Mouse (Mus musculus) ES-E14 (cell line): Measurements from ENCODE around the gene Gm7980. TPM values are rescaled to one million over a fixed set of nuclear protein-coding genes. Genes with fewer than 3 reads are reported as not detected.
"Not testable (repeated sequence)": the region's sequence is repeated elsewhere in the genome, so short reads cannot be mapped to it uniquely, and the experiment has no call there.

Source experiments
- DNase-seq: peaks from one replicate; pipeline ENCODE4 v3.0.0-alpha.2; 2013; ENCODE audit warnings: low read depth, low spot score
- H3K27ac ChIP-seq: 2 replicates; pipeline ENCODE4 v1.5.1; 2012; ENCODE audit warnings: low read depth, mild to moderate bottlenecking, low read length, moderate library complexity, mixed read lengths; ENCODE audit not compliant: poor library complexity, insufficient read depth, severe bottlenecking
- H3K36me3 ChIP-seq: 2 replicates; pipeline ENCODE4 v1.6.1; 2012; ENCODE audit warnings: mild to moderate bottlenecking, low read length, moderate library complexity, mixed read lengths; ENCODE audit not compliant: control insufficient read depth, poor library complexity, insufficient read depth, severe bottlenecking
- H3K4me1 ChIP-seq, 2 experiments: fragments of 150-350 bp in 1 of 2; sonication (generic) in 1 of 2; 2 replicates each; pipeline ENCODE4 v1.6.1; 2012; ENCODE audit warnings: low read length in 2 of 2, mild to moderate bottlenecking in 1 of 2, mixed read lengths in 1 of 2; ENCODE audit not compliant: control insufficient read depth in 2 of 2, insufficient read depth in 2 of 2, poor library complexity in 1 of 2
- H3K4me3 ChIP-seq, 2 experiments: fragments of 150-350 bp in 1 of 2; sonication (generic) in 1 of 2; 2 replicates each; pipeline ENCODE4 v1.5.1; 2012; ENCODE audit warnings: low read length in 2 of 2, low read depth in 1 of 2, mild to moderate bottlenecking in 1 of 2, mixed read lengths in 1 of 2; ENCODE audit not compliant: insufficient read depth in 1 of 2, poor library complexity in 1 of 2, severe bottlenecking in 1 of 2
- H3K9ac ChIP-seq: 2 replicates; pipeline ENCODE4 v1.6.1; 2012; ENCODE audit warnings: low read depth, mild to moderate bottlenecking, low read length, mixed read lengths; ENCODE audit not compliant: poor library complexity, insufficient read depth, severe bottlenecking
- H3K9me3 ChIP-seq: fragments of 150-350 bp; sonication (generic); 2 replicates; pipeline ENCODE4 v1.6.1; 2012; ENCODE audit warnings: low read depth, mild to moderate bottlenecking, low read length; ENCODE audit not compliant: control insufficient read depth, insufficient read depth
- in situ Hi-C, 2 experiments: fragments of 600-800 bp; cut with MboI; formaldehyde crosslinking; loops; one replicate each; pipeline ENCODE4 v1.15.1; 2025; ENCODE audit warnings: low sequenced_read_pairs in 2 of 2, inconsistent platforms in 1 of 2; ENCODE audit not compliant: unreplicated experiment in 2 of 2
- total RNA-seq: library from RNA; depleted of rRNA; stranded (reverse); fragments of 300-350 nt; gene quantifications from 2 replicates; pipeline ENCODE4 v1.2.3, GENCODE M21; 2012; rRNA removed

Gm7980 gene
- total RNA-seq: not detected in 2 replicates

DNA sequence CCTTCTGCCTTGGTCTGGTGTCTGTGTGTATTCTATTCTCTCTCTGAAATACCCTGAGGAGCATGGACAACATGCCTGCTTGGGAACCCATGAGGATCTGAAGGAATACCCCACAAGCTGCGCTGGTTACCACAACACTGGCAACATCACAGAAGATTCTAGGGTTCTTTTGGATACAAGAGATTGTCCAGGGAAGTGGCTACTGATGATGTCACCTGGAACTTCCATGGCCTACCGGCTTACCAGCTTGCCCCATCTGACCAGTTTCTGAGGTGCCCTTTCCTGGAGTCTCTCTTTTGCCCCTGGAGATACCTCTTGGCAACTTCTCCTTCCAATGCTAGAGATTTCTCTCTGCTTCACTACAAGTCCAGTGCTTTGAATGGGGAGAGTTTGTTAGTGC lies at the start of gene Gm7980:
Gene Gm7980, minus strand, starts transcription at position 101 of the 400 bp plus-strand sequence.
- not testable (repeated sequence) for H3K9ac ChIP-seq

DNA sequence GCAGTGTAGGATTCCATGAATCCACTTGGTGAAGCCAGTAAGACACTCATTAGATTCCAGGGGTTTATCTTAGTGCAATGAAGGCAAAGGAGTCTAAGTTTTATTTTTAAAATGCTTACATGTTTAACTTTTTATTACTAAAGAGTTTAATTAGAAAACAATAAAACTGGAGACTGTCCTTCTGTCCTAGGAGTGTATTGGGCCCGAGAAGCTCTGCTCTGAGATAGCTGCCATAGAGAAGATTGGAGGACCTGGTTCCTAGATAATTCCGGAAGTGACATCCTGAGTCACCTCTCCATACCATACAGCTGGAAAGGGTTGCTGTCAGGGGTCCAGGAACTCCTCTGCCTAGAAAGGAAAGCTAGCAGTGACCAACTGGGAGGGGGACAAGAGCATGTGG lies 36.6 kb upstream of the Gm7980 start, which contains the start of gene 1700024B05Rik:
Gene 1700024B05Rik, plus strand, starts transcription at position 301 of the 400 bp plus-strand sequence.
- H3K27ac ChIP-seq, H3K9me3 ChIP-seq, DNase-seq, in situ Hi-C loops, H3K4me1 ChIP-seq, H3K36me3 ChIP-seq, H3K9ac ChIP-seq, H3K4me3 ChIP-seq: not testable (repeated sequence)

More for the DNA sequence above, at the start of gene Gm7980:
- H3K27ac ChIP-seq, DNase-seq, H3K36me3 ChIP-seq, H3K4me3 ChIP-seq, in situ Hi-C loops, H3K9me3 ChIP-seq, H3K4me1 ChIP-seq: not testable (repeated sequence)

DNA sequence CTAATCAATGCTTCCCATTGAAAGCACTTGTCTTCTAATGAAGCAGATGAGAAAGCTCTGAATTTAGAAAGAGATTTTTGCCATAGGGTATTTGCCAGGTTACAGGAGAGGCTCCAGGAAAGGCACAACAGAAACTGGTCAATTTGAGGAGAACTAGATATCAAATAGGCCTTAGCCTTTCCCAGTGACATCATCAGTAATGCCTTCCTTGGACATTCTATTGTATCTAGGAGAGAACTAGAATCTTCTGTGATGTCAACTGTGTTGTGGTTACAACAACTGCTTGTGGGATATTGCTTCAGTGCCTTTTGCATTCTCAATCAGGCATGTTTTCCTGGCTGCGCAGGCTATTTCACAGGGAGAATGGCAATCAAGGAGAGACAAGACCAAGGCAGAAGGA lies 17.6 kb upstream of the Gm7980 start, which contains the start of gene 1700049E17Rik1:
Gene 1700049E17Rik1, plus strand, starts transcription at position 301 of the 400 bp plus-strand sequence.
- DNase-seq, H3K4me1 ChIP-seq, H3K36me3 ChIP-seq, in situ Hi-C loops, H3K9ac ChIP-seq, H3K27ac ChIP-seq, H3K4me3 ChIP-seq, H3K9me3 ChIP-seq: not testable (repeated sequence)

Other genes with a start within 250 kb of the Gm7980 start
- not detected in 2 replicates for gene Gm8068, start 205.4 kb downstream of the Gm7980 start, total RNA-seq
- gene Gm7929, start 156.7 kb downstream of the Gm7980 start, total RNA-seq: not detected in 2 replicates
- gene Gm47189, start 134.8 kb downstream of the Gm7980 start, total RNA-seq: not detected in 2 replicates
- not detected in 2 replicates for gene 1700049E17Rik1, start 17.7 kb upstream of the Gm7980 start, total RNA-seq
- 0.16 and 0.22 TPM in 2 replicates for gene 1700024B05Rik, start 36.7 kb upstream of the Gm7980 start, total RNA-seq
- gene Gm6401, start 60.6 kb upstream of the Gm7980 start, total RNA-seq: not detected in 2 replicates
- not detected in 2 replicates for gene Gm3543, start 76.0 kb upstream of the Gm7980 start, total RNA-seq
- gene Gm7951, start 210.1 kb upstream of the Gm7980 start, total RNA-seq: not detected in 2 replicates